Mouse (Mus musculus): Measurements from ENCODE around the gene Snd1.
A peak's percentile ranks its signal among the peaks of the same experiment; 100 is the strongest.
"Not testable (repeated sequence)": the region's sequence is repeated elsewhere in the genome, so short reads cannot be mapped to it uniquely, and the experiment has no call there.

The Snd1 gene

GRCm38 (mm10) chr6:28898836-28899235, 423.9 kb downstream of the Snd1 start:
- DNase-seq (ENCODE audit: low spot score in 2 of 2) = peak; percentile 20 to 62

GRCm38 (mm10) chr6:28902573-28902972, 427.6 kb downstream of the Snd1 start:
- no peak for DNase-seq (ENCODE audit: low spot score in 2 of 2)

GRCm38 (mm10) chr6:28904417-28904816, 429.5 kb downstream of the Snd1 start:
- peak in 1 of 2 experiments; percentile 33 for DNase-seq (ENCODE audit: low spot score in 2 of 2)

- DNase-seq (ENCODE audit: low spot score in 2 of 2) = no peak
Observed at GRCm38 (mm10) chr6:28905301-28905700, 430.4 kb downstream of the Snd1 start.

- no peak for DNase-seq (ENCODE audit: low spot score in 2 of 2)
Observed at GRCm38 (mm10) chr6:28909866-28910265, 434.9 kb downstream of the Snd1 start.

- DNase-seq (ENCODE audit: low spot score in 2 of 2) = no peak
Observed at GRCm38 (mm10) chr6:28914981-28915380, 440.0 kb downstream of the Snd1 start.

GRCm38 (mm10) chr6:28916630-28917029, 441.7 kb downstream of the Snd1 start:
- DNase-seq (ENCODE audit: low spot score in 2 of 2) = no peak

GRCm38 (mm10) chr6:28919346-28919745, 444.4 kb downstream of the Snd1 start:
- no peak for DNase-seq (ENCODE audit: low spot score in 2 of 2)

GRCm38 (mm10) chr6:28922371-28922770, 447.4 kb downstream of the Snd1 start:
- no peak for DNase-seq (ENCODE audit: low spot score in 2 of 2)

GRCm38 (mm10) chr6:28923091-28923824, 448.3 kb downstream of the Snd1 start:
- DNase-seq (ENCODE audit: low spot score in 2 of 2) = no peak

- DNase-seq (ENCODE audit: low spot score in 2 of 2) = no peak
Observed at GRCm38 (mm10) chr6:28923837-28924236, 448.9 kb downstream of the Snd1 start.

GRCm38 (mm10) chr6:28927987-28928386, 453.0 kb downstream of the Snd1 start:
- DNase-seq (ENCODE audit: low spot score in 2 of 2) = not testable (repeated sequence)

GRCm38 (mm10) chr6:28929169-28929803, 454.3 kb downstream of the Snd1 start:
- peak in 1 of 2 experiments; percentile 10 for DNase-seq (ENCODE audit: low spot score in 2 of 2)

- DNase-seq (ENCODE audit: low spot score in 2 of 2) = no peak
Observed at GRCm38 (mm10) chr6:28931234-28931633, 456.3 kb downstream of the Snd1 start.

- no peak for DNase-seq (ENCODE audit: low spot score in 2 of 2)
Observed at GRCm38 (mm10) chr6:28931636-28932327, 456.8 kb downstream of the Snd1 start.

- no peak for DNase-seq (ENCODE audit: low spot score in 2 of 2)
Observed at GRCm38 (mm10) chr6:28932328-28932937, 457.5 kb downstream of the Snd1 start.

GRCm38 (mm10) chr6:28935736-28936135, 460.8 kb downstream of the Snd1 start:
- DNase-seq (ENCODE audit: low spot score in 2 of 2) = no peak

GRCm38 (mm10) chr6:28947254-28947653, 472.3 kb downstream of the Snd1 start:
- DNase-seq (ENCODE audit: low spot score in 2 of 2) = no peak

GRCm38 (mm10) chr6:28949269-28949668, 474.3 kb downstream of the Snd1 start:
- DNase-seq (ENCODE audit: low spot score in 2 of 2) = peak; percentile 64 to 79

GRCm38 (mm10) chr6:28955581-28955980, 480.6 kb downstream of the Snd1 start:
- DNase-seq (ENCODE audit: low spot score in 2 of 2) = peak; percentile 29 to 72

- DNase-seq (ENCODE audit: low spot score in 2 of 2) = no peak
Observed at GRCm38 (mm10) chr6:28957486-28957885, 482.5 kb downstream of the Snd1 start.

GRCm38 (mm10) chr6:28963178-28963577, 488.2 kb downstream of the Snd1 start:
- no peak for DNase-seq (ENCODE audit: low spot score in 2 of 2)
